Mouse (Mus musculus) gastrocnemius, postnatal 36 days (tissue): ENCODE data around the gene Ift52. TPM values are rescaled to one million over a fixed set of nuclear protein-coding genes. Genes with fewer than 3 reads are reported as not detected.
A peak's percentile ranks its signal among the peaks of the same experiment; 100 is the strongest.

ENCODE experiments used
- DNase-seq, 2 experiments: peaks; one replicate each; pipeline ENCODE4 v3.0.0; 2022
- intact Hi-C: fragments of 180-260 bp; cut with DNase I; formaldehyde crosslinking; loops from one replicate; pipeline ENCODE4 v1.15.1; 2025
- long read RNA-seq, 2 experiments: library from polyadenylated mRNA; stranded (forward); transcript quantifications; one replicate each; pipeline ENCODE4 v2.0.0; 2021
- total RNA-seq, 2 experiments: library from RNA; stranded (reverse); gene quantifications; 2 replicates each; pipeline ENCODE4 v1.2.3; 2021

Ift52 gene
- total RNA-seq: 10 to 100 TPM; 13.2 to 13.4 TPM
- long read RNA-seq, experiment 1, transcript Ift52-201 (13 exons, 2,248 nt): major isoform, 6 of 11 reads
- long read RNA-seq, experiment 1, partial matches to known transcripts: 1 of 11 reads
- long read RNA-seq, experiment 1, other reads (novel, unspliced or antisense): 4 of 11 reads
- long read RNA-seq, experiment 2, transcript Ift52-201 (13 exons, 2,248 nt): major isoform, 10 of 11 reads
- long read RNA-seq, experiment 2, partial matches to known transcripts: 1 of 11 reads
- long read RNA-seq, experiment 2, other reads (novel, unspliced or antisense): 0 of 11 reads

GRCm38 (mm10) chr2:163016916-163017743, at the start of gene Ift52:
Ift52 (plus strand) TSS chr2:163017354.
- DNase-seq: peak; percentile 79 to 89
- intact Hi-C loops: no loop called here

- intact Hi-C loops: no loop called here
- no peak for DNase-seq
Observed at GRCm38 (mm10) chr2:162968357-162968756, 48.8 kb upstream of the Ift52 start.

GRCm38 (mm10) chr2:162969101-162969500, 48.1 kb upstream of the Ift52 start:
- DNase-seq: no peak
- intact Hi-C loops: no loop called here

- intact Hi-C loops: no loop called here
- no peak for DNase-seq
Observed at GRCm38 (mm10) chr2:162970896-162971295, 46.3 kb upstream of the Ift52 start.

- no peak for DNase-seq
- intact Hi-C loops: no loop called here
Observed at GRCm38 (mm10) chr2:162972752-162973151, 44.4 kb upstream of the Ift52 start.

GRCm38 (mm10) chr2:162973206-162973605, 43.9 kb upstream of the Ift52 start:
- intact Hi-C loops: no loop called here
- DNase-seq: no peak

GRCm38 (mm10) chr2:162973637-162974036, 43.5 kb upstream of the Ift52 start:
- intact Hi-C loops: no loop called here
- no peak for DNase-seq

GRCm38 (mm10) chr2:162975157-162975775, 41.9 kb upstream of the Ift52 start:
- intact Hi-C loops: no loop called here
- no peak for DNase-seq

GRCm38 (mm10) chr2:162976001-162976400, 41.2 kb upstream of the Ift52 start:
- DNase-seq: no peak
- intact Hi-C loops: no loop called here

GRCm38 (mm10) chr2:162984381-162984780, 32.8 kb upstream of the Ift52 start:
- DNase-seq: no peak
- intact Hi-C loops: no loop called here

- no peak for DNase-seq
- intact Hi-C loops: no loop called here
Observed at GRCm38 (mm10) chr2:162985923-162986322, 31.2 kb upstream of the Ift52 start.

GRCm38 (mm10) chr2:162986764-162987163, 30.4 kb upstream of the Ift52 start:
- no peak for DNase-seq
- intact Hi-C loops: no loop called here

GRCm38 (mm10) chr2:162987218-162987617, 29.9 kb upstream of the Ift52 start, which contains the start of gene Sgk2:
Sgk2 (plus strand) TSS chr2:162987330.
- DNase-seq: no peak
- intact Hi-C loops: no loop called here

GRCm38 (mm10) chr2:162988235-162988634, 28.9 kb upstream of the Ift52 start:
- intact Hi-C loops: no loop called here
- no peak for DNase-seq

GRCm38 (mm10) chr2:162991394-162992083, 25.6 kb upstream of the Ift52 start:
- DNase-seq: no peak
- intact Hi-C loops: no loop called here

- no peak for DNase-seq
- intact Hi-C loops: no loop called here
Observed at GRCm38 (mm10) chr2:162992084-162992437, 25.1 kb upstream of the Ift52 start.

- intact Hi-C loops: no loop called here
- DNase-seq: no peak
Observed at GRCm38 (mm10) chr2:162993881-162994616, 23.1 kb upstream of the Ift52 start.

GRCm38 (mm10) chr2:162998528-162999230, 18.5 kb upstream of the Ift52 start:
- intact Hi-C loops: loop anchor here (2.0 kb wide), 1 partner anchor 76 kb away; no protein-coding TSS in a partner anchor
- DNase-seq: peak; percentile 30 to 32

GRCm38 (mm10) chr2:162999744-163000143, 17.4 kb upstream of the Ift52 start:
- intact Hi-C loops: loop anchor here (2.0 kb wide), 1 partner anchor 77 kb away; no protein-coding TSS in a partner anchor
- DNase-seq: no peak
